Mouse (Mus musculus): Measurements from ENCODE around the gene Gm45208.
A peak's percentile ranks its signal among the peaks of the same experiment; 100 is the strongest.

Gene Gm45208

DNA sequence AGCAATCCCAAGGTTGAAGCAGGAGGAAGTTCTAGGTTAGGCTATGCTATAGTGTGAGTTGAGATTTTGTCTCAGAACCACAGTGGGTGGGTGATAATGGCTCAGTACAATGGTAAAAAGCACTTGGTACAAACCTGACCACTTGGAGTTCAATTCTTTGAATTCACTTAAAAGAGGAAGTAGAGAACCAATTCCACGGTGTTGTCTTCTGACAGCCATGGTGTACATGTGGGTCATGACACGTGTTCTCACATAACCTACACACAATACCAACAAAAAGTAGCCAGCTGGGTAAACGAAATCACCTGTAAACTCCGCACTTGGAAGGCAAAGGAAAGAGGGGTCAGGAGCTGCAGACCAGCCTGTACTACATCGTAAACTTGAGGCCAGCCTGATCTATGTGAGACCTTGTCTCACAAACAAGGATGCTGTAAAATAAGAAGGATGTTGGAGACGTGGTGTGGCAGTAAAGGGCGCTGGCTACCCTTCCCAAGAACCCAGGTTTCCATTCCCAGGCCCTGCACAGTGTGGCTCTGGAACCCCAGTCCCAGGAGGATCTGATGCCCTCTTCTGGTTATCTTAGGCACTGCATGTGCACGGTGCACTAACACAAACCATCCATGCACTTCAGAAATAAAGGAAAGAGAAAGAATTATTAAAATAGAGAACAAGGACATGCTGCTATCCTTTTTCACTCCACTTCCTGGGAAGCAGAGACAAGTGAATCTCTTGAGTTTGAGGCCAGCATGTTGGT lies 54.5 kb downstream of the Gm45208 start:
- peak; percentile 55 for DNase-seq (ENCODE audit: low read depth, low spot score)
- no peaks in the 10 kb centered on the region for H3K27me3 ChIP-seq (ENCODE audit: control insufficient read depth, insufficient read depth, low read length, poor library complexity, severe bottlenecking)
- H3K36me3 ChIP-seq (ENCODE audit: control insufficient read depth, insufficient read depth, low read length, poor library complexity, severe bottlenecking), result 0 out of 2 replicates have a peak, but pooled peaks cover 4% of the 10 kb centered on the region

- H3K36me3 ChIP-seq (ENCODE audit: control insufficient read depth, insufficient read depth, low read length, poor library complexity, severe bottlenecking), result no peaks in the 10 kb centered on the region
- no peaks in the 10 kb centered on the region for H3K27me3 ChIP-seq (ENCODE audit: control insufficient read depth, insufficient read depth, low read length, poor library complexity, severe bottlenecking)
- no peak for DNase-seq (ENCODE audit: low read depth, low spot score)
These were observed 56.6 kb downstream of the Gm45208 start for GRCm38 (mm10) chrX:7778450-7779244.

DNA sequence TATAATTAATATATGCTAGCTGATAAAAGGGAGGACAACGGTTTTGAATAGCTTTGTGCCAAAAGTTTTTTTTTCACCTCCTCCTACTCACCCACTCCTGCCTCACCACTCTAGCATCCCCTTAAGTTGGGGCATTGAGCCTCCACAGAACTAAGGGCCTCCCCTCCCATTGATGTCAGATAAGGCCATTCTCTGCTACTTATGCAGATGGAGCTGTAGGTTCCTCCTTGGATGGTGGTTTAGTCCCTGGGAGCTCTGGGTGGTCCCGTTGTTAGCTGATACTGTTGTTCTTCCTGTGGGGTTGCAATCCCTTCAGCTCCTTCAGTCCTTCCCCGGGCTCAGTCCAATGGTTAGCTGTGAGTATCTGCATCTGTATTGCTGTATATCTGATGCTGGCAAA lies 57.2 kb downstream of the Gm45208 start:
- Histone ChIP-seq H3K27me3 (ENCODE audit: control insufficient read depth, insufficient read depth, low read length, poor library complexity, severe bottlenecking) (no peaks in the 10 kb centered on the region), H3K36me3 (ENCODE audit: control insufficient read depth, insufficient read depth, low read length, poor library complexity, severe bottlenecking) (no peaks in the 10 kb centered on the region)
- DNase-seq (ENCODE audit: low read depth, low spot score), result no peak
